Mouse (Mus musculus): ENCODE data around the gene 9130008F23Rik. TPM values are rescaled to one million over a fixed set of nuclear protein-coding genes. Genes with fewer than 3 reads are reported as not detected.

Gene 9130008F23Rik
- 2.4 and 2.9 TPM in 2 replicates for polyA plus RNA-seq (2015; fragmentation: Nextera tagmentation; extraction: Ambion mirVana)

- WGBS, result 2% methylated on average over 40 of the region's 40 CpGs
- H3K4me2 ChIP-seq (replicated peaks; ENCODE audit: low read depth, low read length), result peak within 1 kb of the TSS; percentile 75
- peaks cover 5% of the 10 kb centered on the region; the same call in 1 of the 2 replicates for H3K4me1 ChIP-seq (ENCODE audit: insufficient read depth, low read depth, low read length)
- H3K27me3 ChIP-seq (replicated peaks; ENCODE audit: insufficient read depth, low read length), result no peaks in the 10 kb centered on the region
- TF ChIP-seq CTCF (IDR thresholded peaks at IDR 0.05) (no peak; the same call in 1 of the 2 replicates), EP300 (IDR thresholded peaks at IDR 0.05) (no peak)
- H3K9me3 ChIP-seq (ENCODE audit: low read length), result no peaks in the 10 kb centered on the region
- H3K9ac ChIP-seq (replicated peaks; ENCODE audit: low read depth), result peak within 1 kb of the TSS; percentile 64
- ATAC-seq (peak; percentile 88), DNase-seq (ENCODE audit: low spot score) (peak; percentile 72)
- no peaks in the 10 kb centered on the region for H3K36me3 ChIP-seq (ENCODE audit: insufficient read depth, low read length)
- H3K4me3 ChIP-seq (ENCODE audit: low read depth, low read length), result peak within 1 kb of the TSS; percentile 84
- H3K27ac ChIP-seq (ENCODE audit: low read length), result peak within 1 kb of the TSS; percentile 78
Measured at GRCm38 (mm10) chr17:40879924-40880691, at the start of gene 9130008F23Rik. Gene 9130008F23Rik, minus strand, starts transcription at chr17:40880559.

GRCm38 (mm10) chr17:40915499-40915898 is 35.1 kb upstream of the 9130008F23Rik start:
- TF ChIP-seq CTCF (IDR thresholded peaks at IDR 0.05) (no peak), EP300 (IDR thresholded peaks at IDR 0.05) (no peak)
- H3K4me3 ChIP-seq (ENCODE audit: low read depth, low read length), result no peak overlapping the region
- H3K4me1 ChIP-seq (ENCODE audit: insufficient read depth, low read depth, low read length), result no peaks in the 10 kb centered on the region
- no peaks in the 10 kb centered on the region for H3K9me3 ChIP-seq (ENCODE audit: low read length)
- no peaks in the 10 kb centered on the region for H3K36me3 ChIP-seq (ENCODE audit: insufficient read depth, low read length)
- no peaks in the 10 kb centered on the region for H3K27me3 ChIP-seq (replicated peaks; ENCODE audit: insufficient read depth, low read length)
- 95% methylated on average over 1 of the region's 2 CpGs for WGBS
- no peak overlapping the region for H3K27ac ChIP-seq (ENCODE audit: low read length)
- DNase-seq (ENCODE audit: low spot score), result no peak
- H3K9ac ChIP-seq (replicated peaks; ENCODE audit: low read depth), result no peak overlapping the region
- no peak overlapping the region for H3K4me2 ChIP-seq (replicated peaks; ENCODE audit: low read depth, low read length)
- ATAC-seq, result no peak

GRCm38 (mm10) chr17:40914250-40914649 is 33.9 kb upstream of the 9130008F23Rik start, which contains the start of gene Glyatl3:
Gene Glyatl3, minus strand, starts transcription at chr17:40914350.
- Histone ChIP-seq H3K36me3 (ENCODE audit: insufficient read depth, low read length) (no peaks in the 10 kb centered on the region), H3K4me1 (ENCODE audit: insufficient read depth, low read depth, low read length) (no peaks in the 10 kb centered on the region), H3K4me3 (ENCODE audit: low read depth, low read length) (no peak within 1 kb of the TSS), H3K27ac (ENCODE audit: low read length) (no peak within 1 kb of the TSS), H3K27me3 (replicated peaks; ENCODE audit: insufficient read depth, low read length) (no peaks in the 10 kb centered on the region), H3K9me3 (ENCODE audit: low read length) (no peaks in the 10 kb centered on the region), H3K9ac (replicated peaks; ENCODE audit: low read depth) (no peak within 1 kb of the TSS), H3K4me2 (replicated peaks; ENCODE audit: low read depth, low read length) (no peak within 1 kb of the TSS)
- TF ChIP-seq EP300 (IDR thresholded peaks at IDR 0.05), result no peak
- WGBS, result 93% methylated on average over 2 of the region's 2 CpGs
- DNase-seq (ENCODE audit: low spot score) (no peak), ATAC-seq (no peak)

GRCm38 (mm10) chr17:40904721-40905154 is 24.4 kb upstream of the 9130008F23Rik start:
- DNase-seq (ENCODE audit: low spot score) (no peak), ATAC-seq (no peak)
- no peak overlapping the region for H3K4me3 ChIP-seq (ENCODE audit: low read depth, low read length)
- no peaks in the 10 kb centered on the region for H3K4me1 ChIP-seq (ENCODE audit: insufficient read depth, low read depth, low read length)
- H3K4me2 ChIP-seq (replicated peaks; ENCODE audit: low read depth, low read length), result 0 out of 2 replicates have a peak overlapping the region, but pooled peaks have one; percentile 19
- no peaks in the 10 kb centered on the region for H3K36me3 ChIP-seq (ENCODE audit: insufficient read depth, low read length)
- no peak overlapping the region for H3K9ac ChIP-seq (replicated peaks; ENCODE audit: low read depth)
- no peak for TF ChIP-seq EP300 (IDR thresholded peaks at IDR 0.05)
- no peak for TF ChIP-seq CTCF (IDR thresholded peaks at IDR 0.05)
- H3K27ac ChIP-seq (ENCODE audit: low read length), result no peak overlapping the region
- 8% methylated on average over 13 of the region's 14 CpGs for WGBS
- H3K9me3 ChIP-seq (ENCODE audit: low read length), result no peaks in the 10 kb centered on the region
- H3K27me3 ChIP-seq (replicated peaks; ENCODE audit: insufficient read depth, low read length), result no peaks in the 10 kb centered on the region

GRCm38 (mm10) chr17:40904056-40904597 is 23.8 kb upstream of the 9130008F23Rik start:
- ATAC-seq, result peak; percentile 21; the same call in 1 of the 2 replicates
- Histone ChIP-seq H3K4me1 (ENCODE audit: insufficient read depth, low read depth, low read length) (no peaks in the 10 kb centered on the region), H3K9me3 (ENCODE audit: low read length) (no peaks in the 10 kb centered on the region), H3K27me3 (replicated peaks; ENCODE audit: insufficient read depth, low read length) (no peaks in the 10 kb centered on the region), H3K36me3 (ENCODE audit: insufficient read depth, low read length) (no peaks in the 10 kb centered on the region), H3K9ac (replicated peaks; ENCODE audit: low read depth) (no peak overlapping the region), H3K4me2 (replicated peaks; ENCODE audit: low read depth, low read length) (no peak overlapping the region), H3K4me3 (ENCODE audit: low read depth, low read length) (no peak overlapping the region), H3K27ac (ENCODE audit: low read length) (no peak overlapping the region)
- TF ChIP-seq CTCF (IDR thresholded peaks at IDR 0.05) (no peak), EP300 (IDR thresholded peaks at IDR 0.05) (no peak)
- DNase-seq (ENCODE audit: low spot score), result peak; percentile 9
- WGBS, result 7% methylated on average over 10 of the region's 11 CpGs

- no peak for DNase-seq (ENCODE audit: low spot score)
- H3K9ac ChIP-seq (replicated peaks; ENCODE audit: low read depth), result no peak overlapping the region
- 43% methylated on average over 4 of the region's 4 CpGs for WGBS
- no peak overlapping the region for H3K4me2 ChIP-seq (replicated peaks; ENCODE audit: low read depth, low read length)
- ATAC-seq, result no peak
- TF ChIP-seq CTCF (IDR thresholded peaks at IDR 0.05) (no peak), EP300 (IDR thresholded peaks at IDR 0.05) (no peak)
- H3K4me1 ChIP-seq (ENCODE audit: insufficient read depth, low read depth, low read length), result no peaks in the 10 kb centered on the region
- no peak overlapping the region for H3K4me3 ChIP-seq (ENCODE audit: low read depth, low read length)
- H3K27me3 ChIP-seq (replicated peaks; ENCODE audit: insufficient read depth, low read length), result no peaks in the 10 kb centered on the region
- H3K9me3 ChIP-seq (ENCODE audit: low read length), result no peaks in the 10 kb centered on the region
- H3K36me3 ChIP-seq (ENCODE audit: insufficient read depth, low read length), result no peaks in the 10 kb centered on the region
- H3K27ac ChIP-seq (ENCODE audit: low read length), result no peak overlapping the region
Measured at GRCm38 (mm10) chr17:40903345-40903744, 23.0 kb upstream of the 9130008F23Rik start.

All from lung, postnatal 0 days (tissue).